Mouse (Mus musculus): ENCODE measurements around the gene Fchsd2.

GRCm38 (mm10) chr7:101170482-101170881 lies 77.8 kb downstream of the Fchsd2 start:
- no peak for TF ChIP-seq CTCF (conservative IDR thresholded peaks at IDR 0.05; ENCODE audit: low read length)
- no peak for TF ChIP-seq POU5F1 (IDR thresholded peaks at IDR 0.05; ENCODE audit: borderline replicate concordance, low read length)
